Mouse (Mus musculus) testis, postnatal 10 days (tissue): ENCODE measurements at regions not wholly inside any gene's neighbourhood (a gene's known extent, or its start where the extent isn't known, plus 50 kb on each side); places are given as distances from the start of the nearest gene placed in this dataset.

ENCODE experiments used
- DNase-seq: peaks from one replicate; pipeline ENCODE4 v3.0.0; 2021; ENCODE audit warnings: low spot score

DNA sequence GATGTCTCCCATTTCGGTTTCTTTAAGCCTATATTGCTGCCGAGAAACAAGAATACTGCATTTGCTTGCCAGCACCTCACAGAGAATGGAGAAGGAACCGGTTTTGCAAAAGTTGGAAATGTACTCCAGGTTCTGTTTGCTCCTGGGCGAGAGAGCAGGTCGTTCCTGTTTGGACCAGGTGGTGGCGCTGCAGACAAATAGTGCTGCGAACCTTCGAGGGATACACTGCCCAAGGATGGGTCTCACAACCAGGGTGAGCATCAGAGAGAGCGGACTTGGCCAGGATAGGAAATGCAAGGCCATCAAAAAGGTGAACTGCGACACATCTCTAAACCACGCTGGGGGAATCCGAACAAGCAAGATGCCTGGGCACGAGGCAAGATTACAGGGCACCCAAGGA is 54.0 kb upstream of the Ets2 start:
- DNase-seq: peak; percentile 90

GRCm38 (mm10) chr16:95642784-95643590 is 56.6 kb upstream of the Erg start:
- no peak for DNase-seq

GRCm38 (mm10) chr16:95640670-95641069 is 54.3 kb upstream of the Erg start:
- DNase-seq: no peak

GRCm38 (mm10) chr16:95639677-95640076 is 53.3 kb upstream of the Erg start:
- DNase-seq: no peak

DNA sequence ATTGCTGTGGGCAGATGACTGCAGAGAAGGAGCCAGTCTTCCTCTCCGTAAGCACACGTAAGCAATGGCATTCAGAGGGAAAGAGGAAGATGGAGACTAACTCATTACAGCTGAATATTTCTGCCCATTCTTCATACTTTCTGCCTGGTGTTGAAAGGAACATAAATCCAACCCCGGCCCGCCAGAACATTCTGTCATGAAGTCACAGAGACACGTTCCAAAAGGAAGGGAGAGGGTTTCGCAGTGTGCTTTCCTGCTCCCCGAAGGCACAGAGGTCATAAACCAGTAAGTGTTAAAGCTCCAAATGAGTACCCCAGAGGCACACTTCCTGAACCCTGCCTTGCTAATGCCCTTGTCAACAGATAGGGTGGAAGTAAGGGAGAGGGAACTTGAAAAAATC is 51.5 kb upstream of the Erg start:
- DNase-seq: no peak

DNA sequence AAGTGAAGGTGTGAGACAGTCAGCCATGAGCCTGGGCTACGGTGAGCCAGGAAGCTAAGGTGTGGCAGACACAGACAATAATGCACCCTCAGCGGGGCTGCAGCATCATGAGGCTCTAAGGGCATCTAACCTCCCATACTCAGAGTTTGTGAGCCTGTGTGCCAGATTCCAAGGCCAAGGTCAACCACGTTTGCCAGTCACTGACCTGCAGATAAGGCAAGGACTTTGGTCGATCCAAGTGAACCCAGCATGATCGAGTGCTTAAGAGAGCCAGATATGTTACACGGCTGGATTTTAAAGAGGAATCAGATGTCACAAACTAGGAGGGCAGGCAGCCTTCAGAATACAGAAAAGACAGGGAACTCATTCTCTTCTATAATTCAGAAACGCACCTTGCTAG is 50.2 kb upstream of the Erg start:
- no peak for DNase-seq
